Mouse (Mus musculus): Measurements from ENCODE around the gene Rab23.
"Not testable (repeated sequence)": the region's sequence is repeated elsewhere in the genome, so short reads cannot be mapped to it uniquely, and the experiment has no call there.

The Rab23 gene

GRCm38 (mm10) chr1:33720231-33720630 lies 544 bp downstream of the Rab23 start:
- in situ Hi-C loops (cut with MboI; ENCODE audit: low pct_unique_long_range_greater_than_20kb in 1 of 2, low sequenced_read_pairs in 2 of 2, unreplicated experiment in 1 of 2) = loop anchor here in 1 of 2 experiments (5.0 kb wide), 1 partner anchor 33 kb away; no protein-coding TSS in a partner anchor

- in situ Hi-C loops (cut with MboI; ENCODE audit: low pct_unique_long_range_greater_than_20kb in 1 of 2, low sequenced_read_pairs in 2 of 2, unreplicated experiment in 1 of 2) = loop anchor here in 1 of 2 experiments (5.0 kb wide), 1 partner anchor 34 kb away; no protein-coding TSS in a partner anchor
These were observed 1.3 kb downstream of the Rab23 start for GRCm38 (mm10) chr1:33721020-33721419.

GRCm38 (mm10) chr1:33724516-33724915 lies 4.8 kb downstream of the Rab23 start:
- in situ Hi-C loops (cut with MboI; ENCODE audit: low pct_unique_long_range_greater_than_20kb in 1 of 2, low sequenced_read_pairs in 2 of 2, unreplicated experiment in 1 of 2) = loop anchor here in 1 of 2 experiments (5.0 kb wide), 1 partner anchor 37 kb away; no protein-coding TSS in a partner anchor

GRCm38 (mm10) chr1:33725086-33725485 lies 5.4 kb downstream of the Rab23 start:
- in situ Hi-C loops (cut with MboI; ENCODE audit: low pct_unique_long_range_greater_than_20kb in 1 of 2, low sequenced_read_pairs in 2 of 2, unreplicated experiment in 1 of 2) = no loop called here

GRCm38 (mm10) chr1:33733044-33733443 lies 13.4 kb downstream of the Rab23 start:
- in situ Hi-C loops (cut with MboI; ENCODE audit: low pct_unique_long_range_greater_than_20kb in 1 of 2, low sequenced_read_pairs in 2 of 2, unreplicated experiment in 1 of 2) = loop anchor here in 1 of 2 experiments (10.0 kb wide), 1 partner anchor 48 kb away; no protein-coding TSS in a partner anchor

GRCm38 (mm10) chr1:33734001-33734685 lies 14.5 kb downstream of the Rab23 start:
- in situ Hi-C loops (cut with MboI; ENCODE audit: low pct_unique_long_range_greater_than_20kb in 1 of 2, low sequenced_read_pairs in 2 of 2, unreplicated experiment in 1 of 2) = loop anchor here in 1 of 2 experiments (10.0 kb wide), 1 partner anchor 49 kb away; no protein-coding TSS in a partner anchor

GRCm38 (mm10) chr1:33738281-33738680 lies 18.6 kb downstream of the Rab23 start:
- in situ Hi-C loops (cut with MboI; ENCODE audit: low pct_unique_long_range_greater_than_20kb in 1 of 2, low sequenced_read_pairs in 2 of 2, unreplicated experiment in 1 of 2) = loop anchor here in 1 of 2 experiments (10.0 kb wide), 1 partner anchor 53 kb away; no protein-coding TSS in a partner anchor

GRCm38 (mm10) chr1:33738681-33739278 lies 19.1 kb downstream of the Rab23 start:
- in situ Hi-C loops (cut with MboI; ENCODE audit: low pct_unique_long_range_greater_than_20kb in 1 of 2, low sequenced_read_pairs in 2 of 2, unreplicated experiment in 1 of 2) = loop anchor here in 1 of 2 experiments (10.0 kb wide), 1 partner anchor 54 kb away; no protein-coding TSS in a partner anchor

GRCm38 (mm10) chr1:33739302-33739701 lies 19.6 kb downstream of the Rab23 start:
- in situ Hi-C loops (cut with MboI; ENCODE audit: low pct_unique_long_range_greater_than_20kb in 1 of 2, low sequenced_read_pairs in 2 of 2, unreplicated experiment in 1 of 2) = loop anchor here in 1 of 2 experiments (10.0 kb wide), 1 partner anchor 55 kb away; no protein-coding TSS in a partner anchor

- in situ Hi-C loops (cut with MboI; ENCODE audit: low pct_unique_long_range_greater_than_20kb in 1 of 2, low sequenced_read_pairs in 2 of 2, unreplicated experiment in 1 of 2) = no loop called here
These were observed 23.2 kb downstream of the Rab23 start for GRCm38 (mm10) chr1:33742903-33743302.

GRCm38 (mm10) chr1:33744815-33745214 lies 25.1 kb downstream of the Rab23 start:
- in situ Hi-C loops (cut with MboI; ENCODE audit: low pct_unique_long_range_greater_than_20kb in 1 of 2, low sequenced_read_pairs in 2 of 2, unreplicated experiment in 1 of 2) = not testable (repeated sequence)

- in situ Hi-C loops (cut with MboI; ENCODE audit: low pct_unique_long_range_greater_than_20kb in 1 of 2, low sequenced_read_pairs in 2 of 2, unreplicated experiment in 1 of 2) = no loop called here
These were observed 26.2 kb downstream of the Rab23 start for GRCm38 (mm10) chr1:33745901-33746300.

- in situ Hi-C loops (cut with MboI; ENCODE audit: low pct_unique_long_range_greater_than_20kb in 1 of 2, low sequenced_read_pairs in 2 of 2, unreplicated experiment in 1 of 2) = no loop called here
These were observed 29.4 kb downstream of the Rab23 start for GRCm38 (mm10) chr1:33749109-33749508.

- in situ Hi-C loops (cut with MboI; ENCODE audit: low pct_unique_long_range_greater_than_20kb in 1 of 2, low sequenced_read_pairs in 2 of 2, unreplicated experiment in 1 of 2) = not testable (repeated sequence)
These were observed 30.0 kb downstream of the Rab23 start for GRCm38 (mm10) chr1:33749709-33750108.

- in situ Hi-C loops (cut with MboI; ENCODE audit: low pct_unique_long_range_greater_than_20kb in 1 of 2, low sequenced_read_pairs in 2 of 2, unreplicated experiment in 1 of 2) = no loop called here
These were observed 31.6 kb downstream of the Rab23 start for GRCm38 (mm10) chr1:33751283-33751682.

GRCm38 (mm10) chr1:33754089-33754488 lies 34.4 kb downstream of the Rab23 start:
- in situ Hi-C loops (cut with MboI; ENCODE audit: low pct_unique_long_range_greater_than_20kb in 1 of 2, low sequenced_read_pairs in 2 of 2, unreplicated experiment in 1 of 2) = no loop called here

- in situ Hi-C loops (cut with MboI; ENCODE audit: low pct_unique_long_range_greater_than_20kb in 1 of 2, low sequenced_read_pairs in 2 of 2, unreplicated experiment in 1 of 2) = no loop called here
These were observed 35.5 kb downstream of the Rab23 start for GRCm38 (mm10) chr1:33754965-33755735.

- in situ Hi-C loops (cut with MboI; ENCODE audit: low pct_unique_long_range_greater_than_20kb in 1 of 2, low sequenced_read_pairs in 2 of 2, unreplicated experiment in 1 of 2) = no loop called here
These were observed 36.1 kb downstream of the Rab23 start for GRCm38 (mm10) chr1:33755799-33756198.
